In the genomic region with DNA sequence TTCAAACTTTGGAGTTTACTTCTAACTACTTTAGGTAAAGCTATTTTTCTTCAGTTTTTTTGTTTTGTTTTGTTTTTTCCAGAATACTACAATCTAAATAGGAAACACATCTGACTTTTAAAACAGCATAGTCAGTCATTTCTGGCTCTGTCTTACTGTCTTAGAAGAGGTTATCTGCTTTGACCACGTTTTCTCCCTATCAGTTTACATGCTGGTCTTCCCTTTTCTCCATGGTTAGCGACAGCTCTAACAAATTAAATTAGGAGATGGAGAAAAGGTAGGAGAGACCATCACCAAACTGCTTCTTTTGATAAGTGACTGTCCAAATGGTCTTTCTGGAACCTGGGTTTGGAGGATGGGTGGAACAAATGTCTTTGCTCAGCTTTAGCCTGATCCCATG, we compare ENCODE assay signal across 29 mouse cellular contexts.
DNase-seq lines count a peak whose midpoint lies in the region; ATAC-seq and TF ChIP-seq lines count a peak whose summit lies in the region.
"Had no signal": no experiment of that assay in that cellular context is flagged by ENCODE, and none has a peak within 500 bp of the region (broad histone marks: within the 10 kb centered on the region; RNA-seq: fewer than 3 reads in every experiment).

No protein-coding gene starts in this region.

- no peaks in the 10 kb centered on the region for H3K36me3 ChIP-seq in heart, postnatal 0 days (replicated peaks; ENCODE audit: control insufficient read depth, insufficient read depth, low read length)
- no peaks in the 10 kb centered on the region for H3K36me3 ChIP-seq in liver, embryonic 14.5 days (replicated peaks; ENCODE audit: control insufficient read depth, insufficient read depth, low read depth)
- H3K36me3 ChIP-seq in hindbrain, embryonic 14.5 days (replicated peaks; ENCODE audit: control insufficient read depth, insufficient read depth): no peaks in the 10 kb centered on the region
- no peaks in the 10 kb centered on the region for H3K36me3 ChIP-seq in stomach, postnatal 0 days (ENCODE audit: control insufficient read depth, insufficient read depth, low read length)
- H3K36me3 ChIP-seq: embryonic facial prominence, embryonic 12.5 days; forebrain, embryonic 12.5 days; hindbrain, embryonic 15.5 days; limb, embryonic 13.5 days; midbrain, embryonic 10.5 days; midbrain, embryonic 15.5 days; neural tube, embryonic 15.5 days had no signal

- no peak overlapping the region for H3K9ac ChIP-seq in heart, postnatal 0 days (replicated peaks; ENCODE audit: low read depth, low read length)
- H3K9ac ChIP-seq in liver, embryonic 14.5 days (replicated peaks): no peak overlapping the region
- no peak overlapping the region for H3K9ac ChIP-seq in hindbrain, embryonic 14.5 days
- H3K9ac ChIP-seq in stomach, postnatal 0 days (ENCODE audit: low read length): no peak overlapping the region
- H3K9ac ChIP-seq: embryonic facial prominence, embryonic 12.5 days; forebrain, embryonic 12.5 days; forebrain, postnatal 0 days; hindbrain, embryonic 15.5 days; limb, embryonic 13.5 days; midbrain, embryonic 15.5 days; neural tube, embryonic 15.5 days had no signal

- no peak overlapping the region for H3K4me2 ChIP-seq in heart, postnatal 0 days (ENCODE audit: low read depth, low read length)
- no peak overlapping the region; the same call in 1 of the 2 replicates for H3K4me2 ChIP-seq in liver, embryonic 14.5 days (ENCODE audit: low read depth)
- no peak overlapping the region for H3K4me2 ChIP-seq in hindbrain, embryonic 14.5 days (replicated peaks)
- no peak overlapping the region for H3K4me2 ChIP-seq in stomach, postnatal 0 days (replicated peaks; ENCODE audit: low read depth)
- H3K4me2 ChIP-seq: embryonic facial prominence, embryonic 12.5 days; forebrain, embryonic 12.5 days; hindbrain, embryonic 15.5 days; limb, embryonic 13.5 days; midbrain, embryonic 15.5 days; neural tube, embryonic 15.5 days had no signal

- no peak for ATAC-seq in heart, postnatal 0 days (ENCODE audit: insufficient read depth, low read depth)
- peak; percentile 75 for ATAC-seq in liver, embryonic 14.5 days (ENCODE audit: insufficient read depth)
- no peak for ATAC-seq in hindbrain, embryonic 14.5 days (ENCODE audit: low FRiP score)
- ATAC-seq in stomach, postnatal 0 days (ENCODE audit: low FRiP score, low TSS enrichment): no peak
- ATAC-seq: forebrain, postnatal 0 days; inflammation-experienced regulatory T-cells, adult 6 months; midbrain, embryonic 15.5 days had no signal

- H3K4me1 ChIP-seq in heart, postnatal 0 days (ENCODE audit: control insufficient read depth, insufficient read depth): peaks cover 19% of the 10 kb centered on the region
- peaks cover 4 to 18% of the 10 kb centered on the region in 2 experiments; a peak in 3 of 4 replicates for H3K4me1 ChIP-seq in liver, embryonic 14.5 days (replicated peaks; ENCODE audit: control insufficient read depth in 2 of 2, insufficient read depth in 2 of 2, low read length in 1 of 2)
- H3K4me1 ChIP-seq in hindbrain, embryonic 14.5 days (replicated peaks; ENCODE audit: control insufficient read depth, insufficient read depth, low read length): no peaks in the 10 kb centered on the region
- no peaks in the 10 kb centered on the region; the same call in 1 of the 2 replicates for H3K4me1 ChIP-seq in stomach, postnatal 0 days (replicated peaks; ENCODE audit: control insufficient read depth, insufficient read depth)
- H3K4me1 ChIP-seq: hindbrain, embryonic 15.5 days; midbrain, embryonic 15.5 days; neural tube, embryonic 15.5 days had no signal

- intact Hi-C loops in heart, postnatal 25 days (cut with DNase I): no loop called here

- TF ChIP-seq CTCF in heart, postnatal 0 days (IDR thresholded peaks at IDR 0.05; ENCODE audit: low read depth): no peak
- no peak for TF ChIP-seq CTCF in liver, embryonic 14.5 days (IDR thresholded peaks at IDR 0.05; ENCODE audit: low read depth)
- no peak for TF ChIP-seq CTCF in stomach, postnatal 0 days (IDR thresholded peaks at IDR 0.05; ENCODE audit: low read depth)

- 53% methylated on average over 2 of the region's 2 CpGs for WGBS in heart, postnatal 0 days
- WGBS in liver, embryonic 14.5 days (ENCODE audit: insufficient replicate concordance): 19% methylated on average over 2 of the region's 2 CpGs
- 87% methylated on average over 2 of the region's 2 CpGs for WGBS in hindbrain, embryonic 14.5 days
- 86% methylated on average over 2 of the region's 2 CpGs for WGBS in stomach, postnatal 0 days

- no peak overlapping the region for H3K4me3 ChIP-seq in heart, postnatal 0 days (ENCODE audit: low read depth, low read length)
- no peak overlapping the region for H3K4me3 ChIP-seq in liver, embryonic 14.5 days (ENCODE audit: insufficient read depth in 1 of 2, low read depth in 2 of 2, low read length in 2 of 2)
- no peak overlapping the region for H3K4me3 ChIP-seq in hindbrain, embryonic 14.5 days (replicated peaks; ENCODE audit: low read length)
- H3K4me3 ChIP-seq in stomach, postnatal 0 days (ENCODE audit: low read depth, low read length): no peak overlapping the region
- H3K4me3 ChIP-seq: embryonic facial prominence, embryonic 12.5 days; erythroblast, embryonic 14.5 days; forebrain, embryonic 12.5 days; hindbrain, embryonic 15.5 days; layer of hippocampus, adult 2 months; left cerebral cortex, adult 2 months; limb, embryonic 13.5 days; midbrain, embryonic 10.5 days; midbrain, embryonic 15.5 days; neural tube, embryonic 15.5 days had no signal

- no peaks in the 10 kb centered on the region for H3K9me3 ChIP-seq in heart, postnatal 0 days (replicated peaks; ENCODE audit: control insufficient read depth, low read length)
- no peaks in the 10 kb centered on the region for H3K9me3 ChIP-seq in liver, embryonic 14.5 days (ENCODE audit: control insufficient read depth, low read length)
- H3K9me3 ChIP-seq in hindbrain, embryonic 14.5 days (ENCODE audit: control insufficient read depth, low read length): no peaks in the 10 kb centered on the region
- H3K9me3 ChIP-seq in stomach, postnatal 0 days (ENCODE audit: control insufficient read depth, low read length): no peaks in the 10 kb centered on the region
- H3K9me3 ChIP-seq: embryonic facial prominence, embryonic 12.5 days; forebrain, embryonic 12.5 days; hindbrain, embryonic 15.5 days; limb, embryonic 13.5 days; midbrain, embryonic 10.5 days; midbrain, embryonic 15.5 days; neural tube, embryonic 15.5 days had no signal

- H3K27ac ChIP-seq in heart, postnatal 0 days (ENCODE audit: low read depth): peak overlapping the region; percentile 20; the same call in 1 of the 2 replicates
- no peak overlapping the region for H3K27ac ChIP-seq in liver, embryonic 14.5 days
- H3K27ac ChIP-seq in hindbrain, embryonic 14.5 days: no peak overlapping the region
- H3K27ac ChIP-seq in stomach, postnatal 0 days (replicated peaks): no peak overlapping the region
- H3K27ac ChIP-seq: forebrain, embryonic 12.5 days; hindbrain, embryonic 15.5 days; layer of hippocampus, adult 2 months; left cerebral cortex, adult 2 months; macrophage; midbrain, embryonic 15.5 days; neural tube, embryonic 15.5 days had no signal

- no peak for DNase-seq in heart, postnatal 0 days (ENCODE audit: low spot score)
- no peak for DNase-seq in heart, postnatal 25 days (ENCODE audit: low spot score)
- peak; percentile 51 for DNase-seq in c-Kit-positive CD71-positive TER-119-positive erythroid progenitor cells, embryonic 14.5 days (ENCODE audit: low spot score)
- DNase-seq in liver, embryonic 14.5 days (ENCODE audit: low read depth in 3 of 3, low spot score in 3 of 3): peak; percentile 4 to 46 (median 28)
- no peak for DNase-seq in hindbrain, embryonic 14.5 days (ENCODE audit: low spot score)
- DNase-seq in stomach, postnatal 0 days (ENCODE audit: low spot score): no peak
- DNase-seq in adrenal gland, adult 2 months: no peak
- DNase-seq: adrenal gland, postnatal 36 days; cerebellum, adult 8-10 months; cerebellum, postnatal 25 days; forebrain, postnatal 0 days; kidney, adult 11 months; kidney, postnatal 36 days; lung, adult 2 months; lung, postnatal 10 days; thymus, adult 2 months; thymus, postnatal 36 days had no signal

- no peak for TF ChIP-seq EP300 in heart, postnatal 0 days (IDR thresholded peaks at IDR 0.05; ENCODE audit: low read depth)
- TF ChIP-seq EP300 in liver, embryonic 14.5 days (IDR thresholded peaks at IDR 0.05; ENCODE audit: low read depth): peak; percentile 33; the same call in 1 of the 2 replicates
- TF ChIP-seq EP300 in stomach, postnatal 0 days (optimal IDR thresholded peaks at IDR 0.05): no peak

- H3K27me3 ChIP-seq in heart, postnatal 0 days (ENCODE audit: control insufficient read depth, insufficient read depth, low read length): no peaks in the 10 kb centered on the region
- H3K27me3 ChIP-seq in liver, embryonic 14.5 days (ENCODE audit: control insufficient read depth, insufficient read depth, low read length): no peaks in the 10 kb centered on the region
- H3K27me3 ChIP-seq in hindbrain, embryonic 14.5 days (ENCODE audit: control insufficient read depth, insufficient read depth, low read length): no peaks in the 10 kb centered on the region
- no peaks in the 10 kb centered on the region for H3K27me3 ChIP-seq in stomach, postnatal 0 days (ENCODE audit: control insufficient read depth, insufficient read depth, low read length)
- H3K27me3 ChIP-seq: embryonic facial prominence, embryonic 12.5 days; forebrain, embryonic 12.5 days; hindbrain, embryonic 15.5 days; limb, embryonic 13.5 days; midbrain, embryonic 15.5 days; neural tube, embryonic 15.5 days had no signal

Comparison
In these comparisons a context has a peak if more than half of its experiments do, and no peak if none do; other contexts are left out.
1. DNase-seq: peak in c-Kit-positive CD71-positive TER-119-positive erythroid progenitor cells, embryonic 14.5 days (single experiment) and liver, embryonic 14.5 days (3 of 3); none in heart, postnatal 0 days (single experiment), heart, postnatal 25 days (single experiment), hindbrain, embryonic 14.5 days (single experiment), stomach, postnatal 0 days (single experiment) and adrenal gland, adult 2 months (single experiment).